Mouse (Mus musculus) ES-E14 (cell line): Measurements from ENCODE around the gene Tmem202. TPM values are rescaled to one million over a fixed set of nuclear protein-coding genes. Genes with fewer than 3 reads are reported as not detected.

Experiments used
- DNase-seq: peaks from one replicate; pipeline ENCODE4 v3.0.0-alpha.2; 2013; ENCODE audit warnings: low read depth, low spot score
- H3K27ac ChIP-seq: 2 replicates; pipeline ENCODE4 v1.5.1; 2012; ENCODE audit warnings: low read depth, mild to moderate bottlenecking, low read length, moderate library complexity, mixed read lengths; ENCODE audit not compliant: poor library complexity, insufficient read depth, severe bottlenecking
- H3K36me3 ChIP-seq: 2 replicates; pipeline ENCODE4 v1.6.1; 2012; ENCODE audit warnings: mild to moderate bottlenecking, low read length, moderate library complexity, mixed read lengths; ENCODE audit not compliant: control insufficient read depth, poor library complexity, insufficient read depth, severe bottlenecking
- H3K4me1 ChIP-seq, 2 experiments: fragments of 150-350 bp in 1 of 2; sonication (generic) in 1 of 2; 2 replicates each; pipeline ENCODE4 v1.6.1; 2012; ENCODE audit warnings: low read length in 2 of 2, mild to moderate bottlenecking in 1 of 2, mixed read lengths in 1 of 2; ENCODE audit not compliant: control insufficient read depth in 2 of 2, insufficient read depth in 2 of 2, poor library complexity in 1 of 2
- H3K4me3 ChIP-seq, 2 experiments: fragments of 150-350 bp in 1 of 2; sonication (generic) in 1 of 2; 2 replicates each; pipeline ENCODE4 v1.5.1; 2012; ENCODE audit warnings: low read length in 2 of 2, low read depth in 1 of 2, mild to moderate bottlenecking in 1 of 2, mixed read lengths in 1 of 2; ENCODE audit not compliant: insufficient read depth in 1 of 2, poor library complexity in 1 of 2, severe bottlenecking in 1 of 2
- H3K9ac ChIP-seq: 2 replicates; pipeline ENCODE4 v1.6.1; 2012; ENCODE audit warnings: low read depth, mild to moderate bottlenecking, low read length, mixed read lengths; ENCODE audit not compliant: poor library complexity, insufficient read depth, severe bottlenecking
- H3K9me3 ChIP-seq: fragments of 150-350 bp; sonication (generic); 2 replicates; pipeline ENCODE4 v1.6.1; 2012; ENCODE audit warnings: low read depth, mild to moderate bottlenecking, low read length; ENCODE audit not compliant: control insufficient read depth, insufficient read depth
- CHD2 ChIP-seq: IDR thresholded peaks from 2 replicates; pipeline ENCODE4 v1.6.1; 2014; ENCODE audit warnings: mild to moderate bottlenecking, low read depth, low read length, inconsistent platforms
- HCFC1 ChIP-seq: IDR thresholded peaks from 2 replicates; pipeline ENCODE4 v1.6.1; 2012; ENCODE audit warnings: low read length, inconsistent platforms, borderline replicate concordance; ENCODE audit not compliant: insufficient read depth
- MAFK ChIP-seq: IDR thresholded peaks from 2 replicates; pipeline ENCODE4 v1.6.1; 2014; ENCODE audit warnings: mild to moderate bottlenecking, low read depth, low read length, inconsistent platforms; ENCODE audit not compliant: insufficient read depth
- ZC3H11A ChIP-seq: IDR thresholded peaks from 2 replicates; pipeline ENCODE4 v1.6.1; 2012; ENCODE audit warnings: low read depth, mild to moderate bottlenecking, inconsistent platforms, low read length, borderline replicate concordance
- ZNF384 ChIP-seq: IDR thresholded peaks from 2 replicates; pipeline ENCODE4 v1.6.1; 2012; ENCODE audit warnings: low read depth, low read length, inconsistent platforms
- in situ Hi-C, 2 experiments: fragments of 600-800 bp; cut with MboI; formaldehyde crosslinking; loops; one replicate each; pipeline ENCODE4 v1.15.1; 2025; ENCODE audit warnings: low sequenced_read_pairs in 2 of 2, inconsistent platforms in 1 of 2; ENCODE audit not compliant: unreplicated experiment in 2 of 2
- total RNA-seq: library from RNA; depleted of rRNA; stranded (reverse); fragments of 300-350 nt; gene quantifications from 2 replicates; pipeline ENCODE4 v1.2.3, GENCODE M21; 2012

Gene Tmem202
- total RNA-seq, 1 experiment: not detected

- in situ Hi-C loops: no loop called here
These were observed 6.2 kb downstream of the Tmem202 start for GRCm38 (mm10) chr9:59533422-59533821.

GRCm38 (mm10) chr9:59531645-59532044, 8.0 kb downstream of the Tmem202 start:
- in situ Hi-C loops: no loop called here
- Histone ChIP-seq H3K4me3 (no peak overlapping the region), H3K9ac (no peak overlapping the region), H3K9me3 (no peaks in the 10 kb centered on the region), H3K4me1 (peaks cover 0 to 14% of the 10 kb centered on the region in 2 experiments; a peak in 2 of 4 replicates), H3K36me3 (no peaks in the 10 kb centered on the region), H3K27ac (peak overlapping the region; percentile 76)
- TF ChIP-seq ZNF384 (no peak), MAFK (no peak), CHD2 (no peak), HCFC1 (no peak)
- peak; percentile 60 for DNase-seq

More at GRCm38 (mm10) chr9:59533422-59533821, 6.2 kb downstream of the Tmem202 start:
- no peak for TF ChIP-seq ZC3H11A
- no peak for TF ChIP-seq CHD2
- no peak for TF ChIP-seq MAFK
- TF ChIP-seq HCFC1: no peak
- no peak for TF ChIP-seq ZNF384
- H3K4me3 ChIP-seq: no peak overlapping the region
- H3K9ac ChIP-seq: no peak overlapping the region
- no peak for DNase-seq
- no peaks in the 10 kb centered on the region for H3K36me3 ChIP-seq
- no peaks in the 10 kb centered on the region for H3K9me3 ChIP-seq
- H3K4me1 ChIP-seq: peaks cover 0 to 16% of the 10 kb centered on the region in 2 experiments; a peak in 2 of 4 replicates
- H3K27ac ChIP-seq: no peak overlapping the region

- in situ Hi-C loops: no loop called here
- Histone ChIP-seq H3K9me3 (no peaks in the 10 kb centered on the region), H3K9ac (no peak overlapping the region), H3K4me3 (no peak overlapping the region), H3K36me3 (no peaks in the 10 kb centered on the region), H3K27ac (no peak overlapping the region), H3K4me1 (peaks cover 0 to 13% of the 10 kb centered on the region in 2 experiments; a peak in 2 of 4 replicates)
- no peak for DNase-seq
- TF ChIP-seq CHD2 (no peak), HCFC1 (no peak), ZNF384 (no peak), ZC3H11A (no peak), MAFK (no peak)
These were observed 11.4 kb downstream of the Tmem202 start for GRCm38 (mm10) chr9:59528274-59528673.

GRCm38 (mm10) chr9:59527580-59527979, 12.1 kb downstream of the Tmem202 start:
- no peak overlapping the region for H3K9ac ChIP-seq
- TF ChIP-seq ZC3H11A: no peak
- TF ChIP-seq ZNF384: no peak
- no peak for TF ChIP-seq MAFK
- no peak for TF ChIP-seq CHD2
- no peak for TF ChIP-seq HCFC1
- no peak overlapping the region for H3K27ac ChIP-seq
- no peak for DNase-seq
- H3K4me3 ChIP-seq: no peak overlapping the region
- peaks cover 0 to 13% of the 10 kb centered on the region in 2 experiments; a peak in 2 of 4 replicates for H3K4me1 ChIP-seq
- in situ Hi-C loops: no loop called here
- no peaks in the 10 kb centered on the region for H3K9me3 ChIP-seq
- no peaks in the 10 kb centered on the region for H3K36me3 ChIP-seq

GRCm38 (mm10) chr9:59526727-59527126, 12.9 kb downstream of the Tmem202 start:
- Histone ChIP-seq H3K4me1 (peaks cover 0 to 8% of the 10 kb centered on the region in 2 experiments; a peak in 1 of 4 replicates), H3K4me3 (no peak overlapping the region), H3K36me3 (no peaks in the 10 kb centered on the region), H3K9me3 (no peaks in the 10 kb centered on the region), H3K27ac (no peak overlapping the region), H3K9ac (no peak overlapping the region)
- DNase-seq: no peak
- in situ Hi-C loops: no loop called here
- TF ChIP-seq ZC3H11A (no peak), ZNF384 (no peak), HCFC1 (no peak), CHD2 (no peak), MAFK (no peak)
